Mouse (Mus musculus): ENCODE data around the gene Cxcl1. TPM values are rescaled to one million over a fixed set of nuclear protein-coding genes. Genes with fewer than 3 reads are reported as not detected.

Gene Cxcl1
- total and polyA plus RNA-seq, 3 experiments, result 0.48 to 2.8 (median 1.0) TPM

GRCm38 (mm10) chr5:90881021-90881420 lies 10.0 kb upstream of the Cxcl1 start:
- TF ChIP-seq EP300 (IDR thresholded peaks at IDR 0.05; ENCODE audit: insufficient read depth, low read depth, low read length), result no peak
- TF ChIP-seq POLR2A (IDR thresholded peaks at IDR 0.05; ENCODE audit: insufficient read depth, low read depth, low read length), result no peak
- no peak for TF ChIP-seq CTCF (IDR thresholded peaks at IDR 0.05)
- Histone ChIP-seq H3K36me3 (ENCODE audit: control insufficient read depth, insufficient read depth, low read length) (peaks cover 8% of the 10 kb centered on the region), H3K27ac (no peak overlapping the region), H3K4me3 (no peak overlapping the region), H3K4me1 (ENCODE audit: control insufficient read depth, insufficient read depth, low read length) (peaks cover 6% of the 10 kb centered on the region), H3K9ac (ENCODE audit: low read depth, low read length) (no peak overlapping the region), H3K79me2 (replicated peaks; ENCODE audit: control insufficient read depth, insufficient read depth, low read length) (no peaks in the 10 kb centered on the region), H3K27me3 (ENCODE audit: control insufficient read depth, insufficient read depth, low read length) (no peaks in the 10 kb centered on the region)
- DNase-seq, result peak in 1 of 2 experiments; percentile 38
- intact Hi-C loops (cut with DNase I), result no loop called here
- 67% methylated on average over 4 of the region's 4 CpGs for WGBS

DNA sequence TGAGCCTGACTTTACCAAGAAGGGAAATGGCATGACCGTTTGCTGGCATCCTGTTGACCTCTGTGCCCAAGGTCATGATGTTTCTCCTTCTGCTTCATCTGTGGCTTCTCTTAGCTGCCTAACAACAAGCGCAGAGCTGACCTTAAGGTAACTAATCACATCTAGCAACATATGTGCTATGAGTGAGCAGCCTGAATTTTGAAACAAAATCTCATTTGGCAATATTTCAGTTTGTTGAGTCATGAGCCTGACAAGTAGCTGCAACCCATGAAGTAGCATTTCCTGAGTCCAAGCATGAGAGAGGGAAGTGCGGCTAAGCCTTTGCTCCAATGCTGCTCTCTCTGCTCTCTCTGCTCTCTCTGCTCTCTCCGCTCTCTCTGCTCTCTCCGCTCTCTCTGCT lies 9.4 kb upstream of the Cxcl1 start:
- Histone ChIP-seq H3K27me3 (ENCODE audit: control insufficient read depth, insufficient read depth, low read length) (no peaks in the 10 kb centered on the region), H3K36me3 (ENCODE audit: control insufficient read depth, insufficient read depth, low read length) (peaks cover 5% of the 10 kb centered on the region), H3K9ac (ENCODE audit: low read depth, low read length) (no peak overlapping the region), H3K79me2 (replicated peaks; ENCODE audit: control insufficient read depth, insufficient read depth, low read length) (no peaks in the 10 kb centered on the region), H3K27ac (no peak overlapping the region), H3K4me3 (no peak overlapping the region), H3K4me1 (ENCODE audit: control insufficient read depth, insufficient read depth, low read length) (peaks cover 6% of the 10 kb centered on the region)
- DNase-seq, result no peak
- TF ChIP-seq POLR2A (IDR thresholded peaks at IDR 0.05; ENCODE audit: insufficient read depth, low read depth, low read length) (no peak), EP300 (IDR thresholded peaks at IDR 0.05; ENCODE audit: insufficient read depth, low read depth, low read length) (no peak), CTCF (IDR thresholded peaks at IDR 0.05) (no peak)
- 67% methylated on average over 5 of the region's 5 CpGs for WGBS
- intact Hi-C loops (cut with DNase I), result no loop called here

DNA sequence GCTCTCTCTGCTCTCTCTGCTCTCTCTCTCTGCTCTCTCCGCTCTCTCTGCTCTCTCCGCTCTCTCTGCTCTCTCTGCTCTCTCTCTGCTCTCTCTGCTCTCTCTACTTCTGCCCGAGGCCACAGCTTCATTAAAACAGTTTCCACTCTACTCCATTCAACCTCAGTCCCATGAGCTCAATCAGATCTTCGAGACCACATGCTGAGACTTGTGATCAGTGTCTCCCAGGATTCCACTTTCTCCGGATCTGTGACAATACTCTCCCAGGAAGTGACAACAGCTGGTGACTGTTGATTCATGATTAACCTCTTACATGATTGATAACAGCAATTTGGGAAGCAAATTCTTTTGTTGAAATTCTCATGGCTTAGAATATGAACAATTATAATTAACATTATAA lies 8.9 kb upstream of the Cxcl1 start:
- 67% methylated on average over 5 of the region's 5 CpGs for WGBS
- H3K27me3 ChIP-seq (ENCODE audit: control insufficient read depth, insufficient read depth, low read length), result no peaks in the 10 kb centered on the region

DNA sequence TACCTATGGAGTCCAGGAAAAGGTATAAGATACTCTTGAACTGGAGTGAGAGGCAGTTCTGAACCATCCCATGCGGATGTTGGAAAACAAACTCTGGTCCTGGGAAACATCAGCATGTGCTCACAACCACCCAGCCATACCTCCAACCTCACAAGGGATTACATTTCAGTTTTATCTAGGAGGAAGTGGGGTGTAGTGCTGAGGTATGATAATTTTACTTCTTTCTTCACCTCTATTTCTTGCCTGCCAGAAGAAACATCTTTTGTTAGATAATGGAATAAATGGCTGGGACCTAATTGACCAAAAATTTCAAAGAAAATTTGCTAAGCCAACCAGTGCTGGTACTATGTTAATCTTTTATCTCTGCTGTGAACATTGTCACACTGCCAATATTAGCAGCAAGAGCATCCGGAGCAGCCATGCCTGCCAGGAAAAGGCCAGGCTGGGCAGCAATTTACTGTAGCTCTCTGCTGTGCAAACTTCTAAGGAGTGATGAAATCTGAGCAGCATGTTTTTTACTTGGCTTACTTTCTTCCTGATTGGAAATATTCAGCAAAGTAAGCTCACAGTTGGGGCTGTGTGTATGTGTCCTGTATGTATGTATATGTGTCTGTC lies 6.3 kb upstream of the Cxcl1 start:
- no peaks in the 10 kb centered on the region for H3K27me3 ChIP-seq (ENCODE audit: control insufficient read depth, insufficient read depth, low read length)
- H3K9ac ChIP-seq (ENCODE audit: low read depth, low read length), result no peak overlapping the region
- no peak for DNase-seq
- peaks cover 2% of the 10 kb centered on the region; the same call in 1 of the 2 replicates for H3K36me3 ChIP-seq (ENCODE audit: control insufficient read depth, insufficient read depth, low read length)
- no peaks in the 10 kb centered on the region for H3K79me2 ChIP-seq (replicated peaks; ENCODE audit: control insufficient read depth, insufficient read depth, low read length)
- peak overlapping the region; percentile 4; the same call in 1 of the 2 replicates for H3K27ac ChIP-seq
- H3K4me3 ChIP-seq, result no peak overlapping the region
- H3K4me1 ChIP-seq (ENCODE audit: control insufficient read depth, insufficient read depth, low read length), result peaks cover 3% of the 10 kb centered on the region; the same call in 1 of the 2 replicates
- intact Hi-C loops (cut with DNase I), result loop anchor here (5.0 kb wide), 1 partner anchor 112 kb away; the partner anchor contains the start of gene Pf4
- 35% methylated on average over 2 of the region's 2 CpGs for WGBS
- no peak for TF ChIP-seq POLR2A (IDR thresholded peaks at IDR 0.05; ENCODE audit: insufficient read depth, low read depth, low read length)
- no peak for TF ChIP-seq EP300 (IDR thresholded peaks at IDR 0.05; ENCODE audit: insufficient read depth, low read depth, low read length)
- TF ChIP-seq CTCF (IDR thresholded peaks at IDR 0.05), result no peak

More for the DNA sequence above, 8.9 kb upstream of the Cxcl1 start:
- no peak for DNase-seq
- H3K79me2 ChIP-seq (replicated peaks; ENCODE audit: control insufficient read depth, insufficient read depth, low read length), result no peaks in the 10 kb centered on the region
- no peak overlapping the region for H3K4me3 ChIP-seq
- no peak overlapping the region for H3K27ac ChIP-seq
- TF ChIP-seq CTCF (IDR thresholded peaks at IDR 0.05), result no peak
- no peak for TF ChIP-seq POLR2A (IDR thresholded peaks at IDR 0.05; ENCODE audit: insufficient read depth, low read depth, low read length)
- TF ChIP-seq EP300 (IDR thresholded peaks at IDR 0.05; ENCODE audit: insufficient read depth, low read depth, low read length), result no peak
- peaks cover 5% of the 10 kb centered on the region for H3K4me1 ChIP-seq (ENCODE audit: control insufficient read depth, insufficient read depth, low read length)
- H3K9ac ChIP-seq (ENCODE audit: low read depth, low read length), result no peak overlapping the region
- intact Hi-C loops (cut with DNase I), result no loop called here
- H3K36me3 ChIP-seq (ENCODE audit: control insufficient read depth, insufficient read depth, low read length), result peaks cover 2% of the 10 kb centered on the region

- peaks cover 3% of the 10 kb centered on the region for H3K4me1 ChIP-seq (ENCODE audit: control insufficient read depth, insufficient read depth, low read length)
- no peaks in the 10 kb centered on the region for H3K79me2 ChIP-seq (replicated peaks; ENCODE audit: control insufficient read depth, insufficient read depth, low read length)
- WGBS, result 78% methylated on average over 5 of the region's 5 CpGs
- no peaks in the 10 kb centered on the region for H3K27me3 ChIP-seq (ENCODE audit: control insufficient read depth, insufficient read depth, low read length)
- no peak for TF ChIP-seq EP300 (IDR thresholded peaks at IDR 0.05; ENCODE audit: insufficient read depth, low read depth, low read length)
- TF ChIP-seq POLR2A (IDR thresholded peaks at IDR 0.05; ENCODE audit: insufficient read depth, low read depth, low read length), result no peak
- TF ChIP-seq CTCF (IDR thresholded peaks at IDR 0.05), result no peak
- intact Hi-C loops (cut with DNase I), result loop anchor here (5.0 kb wide), 1 partner anchor 116 kb away; the partner anchor contains the start of gene Pf4
- no peak for DNase-seq
- H3K9ac ChIP-seq (ENCODE audit: low read depth, low read length), result no peak overlapping the region
- H3K4me3 ChIP-seq, result no peak overlapping the region
- H3K36me3 ChIP-seq (ENCODE audit: control insufficient read depth, insufficient read depth, low read length), result peaks cover 2% of the 10 kb centered on the region; the same call in 1 of the 2 replicates
- no peak overlapping the region for H3K27ac ChIP-seq
Measured at GRCm38 (mm10) chr5:90888661-90889060, 2.4 kb upstream of the Cxcl1 start.

DNA sequence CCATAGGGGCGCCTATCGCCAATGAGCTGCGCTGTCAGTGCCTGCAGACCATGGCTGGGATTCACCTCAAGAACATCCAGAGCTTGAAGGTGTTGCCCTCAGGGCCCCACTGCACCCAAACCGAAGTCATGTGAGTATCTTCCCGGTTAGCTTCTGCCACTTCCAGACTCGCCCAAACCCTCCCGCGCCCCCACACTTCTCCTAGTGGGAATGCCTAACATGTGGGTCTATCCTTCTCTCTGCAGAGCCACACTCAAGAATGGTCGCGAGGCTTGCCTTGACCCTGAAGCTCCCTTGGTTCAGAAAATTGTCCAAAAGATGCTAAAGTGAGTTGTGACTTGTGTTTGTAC lies 398 bp downstream of the Cxcl1 start:
- peak overlapping the region; percentile 80 for H3K27ac ChIP-seq
- TF ChIP-seq CTCF (IDR thresholded peaks at IDR 0.05), result no peak
- no peak for TF ChIP-seq POLR2A (IDR thresholded peaks at IDR 0.05; ENCODE audit: insufficient read depth, low read depth, low read length)
- TF ChIP-seq EP300 (IDR thresholded peaks at IDR 0.05; ENCODE audit: insufficient read depth, low read depth, low read length), result no peak
- H3K79me2 ChIP-seq (replicated peaks; ENCODE audit: control insufficient read depth, insufficient read depth, low read length), result no peaks in the 10 kb centered on the region
- 19% methylated on average over 10 of the region's 10 CpGs for WGBS
- H3K4me1 ChIP-seq (ENCODE audit: control insufficient read depth, insufficient read depth, low read length), result peaks cover 2% of the 10 kb centered on the region
- H3K4me3 ChIP-seq, result peak overlapping the region; percentile 62
- DNase-seq, result no peak
- peak overlapping the region; percentile 68 for H3K9ac ChIP-seq (ENCODE audit: low read depth, low read length)
- intact Hi-C loops (cut with DNase I), result loop anchor here (2.0 kb wide), 1 partner anchor 39 kb away; the partner anchor contains the start of gene Mthfd2l
- no peaks in the 10 kb centered on the region for H3K36me3 ChIP-seq (ENCODE audit: control insufficient read depth, insufficient read depth, low read length)
- no peaks in the 10 kb centered on the region for H3K27me3 ChIP-seq (ENCODE audit: control insufficient read depth, insufficient read depth, low read length)

Data from heart, adult 2 months (tissue).